Mouse (Mus musculus): ENCODE results near the gene Insyn1.

The Insyn1 gene

DNA sequence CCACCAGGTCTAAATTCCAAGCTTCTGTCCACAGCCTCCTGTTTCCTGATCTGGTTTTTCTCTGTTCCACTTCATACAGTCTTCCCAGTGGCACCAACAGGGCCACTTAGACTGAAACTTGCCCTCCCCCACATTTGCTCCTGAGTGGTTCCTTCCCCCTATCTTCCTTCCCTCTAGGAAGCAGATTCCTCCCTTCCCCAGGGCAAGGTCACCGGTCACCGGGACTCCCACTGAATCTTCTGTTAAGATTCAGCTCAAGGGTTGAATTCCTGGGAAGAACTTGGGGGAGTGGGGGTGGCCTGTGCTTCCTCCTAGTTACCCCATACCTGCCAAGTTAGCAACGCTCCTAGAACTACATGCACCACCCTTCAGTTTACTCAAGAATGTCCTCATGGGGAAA lies 1.3 kb upstream of the Insyn1 start:
- DNase-seq (ENCODE audit: low spot score): no peak

DNA sequence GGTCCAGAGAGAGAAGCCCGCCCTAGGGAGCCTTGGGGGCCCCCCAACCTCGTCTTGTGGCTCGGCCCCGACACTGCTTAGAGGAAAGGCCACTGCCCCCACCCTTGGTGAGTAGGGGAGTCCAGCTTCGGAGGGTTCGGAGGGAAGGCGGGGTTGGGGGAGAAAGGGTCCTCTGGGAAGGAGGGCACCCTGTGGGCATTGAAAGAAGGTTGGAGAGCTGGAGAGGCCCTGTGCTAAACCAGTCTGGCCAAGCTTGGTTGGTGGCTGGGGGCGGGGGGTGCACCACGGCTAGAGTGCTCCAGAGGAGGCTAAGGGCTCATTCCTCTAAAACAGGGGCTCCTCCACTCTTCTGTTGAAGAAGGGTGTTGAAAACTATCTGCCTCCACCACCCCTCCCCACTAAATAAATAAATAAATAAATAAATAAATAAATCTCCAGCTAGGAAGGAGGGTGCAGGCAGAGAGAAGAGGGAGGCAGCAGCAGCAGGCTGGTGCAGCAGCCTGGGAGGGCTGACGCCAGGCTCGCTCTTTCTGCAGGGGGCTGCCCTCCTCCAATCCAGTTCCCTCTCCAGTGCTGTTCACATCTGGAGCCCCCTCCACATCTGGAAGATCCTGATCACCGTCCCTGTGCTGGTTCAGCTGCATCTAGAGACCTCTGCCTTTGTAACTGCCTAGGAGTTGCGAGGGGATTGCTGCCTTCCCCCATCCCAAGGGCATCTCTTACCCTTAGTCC lies 896 bp downstream of the Insyn1 start:
- DNase-seq (ENCODE audit: low spot score): no peak

DNA sequence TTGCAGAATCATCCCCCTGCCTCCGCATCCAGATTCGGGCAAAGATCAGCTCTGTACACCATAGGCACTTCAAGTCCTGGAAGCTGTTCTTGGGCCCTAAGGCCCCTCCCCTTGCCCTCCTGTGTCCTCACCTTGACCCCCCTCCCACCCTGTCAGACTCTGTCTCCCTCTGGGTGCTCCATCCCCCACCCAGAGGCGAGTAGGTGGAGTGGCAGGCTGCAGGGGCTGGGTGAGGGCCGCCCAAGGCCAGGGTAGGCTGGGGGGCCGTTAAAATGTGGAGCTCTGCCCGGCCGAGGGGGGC lies 1.4 kb downstream of the Insyn1 start:
- no peak for DNase-seq (ENCODE audit: low spot score)

DNA sequence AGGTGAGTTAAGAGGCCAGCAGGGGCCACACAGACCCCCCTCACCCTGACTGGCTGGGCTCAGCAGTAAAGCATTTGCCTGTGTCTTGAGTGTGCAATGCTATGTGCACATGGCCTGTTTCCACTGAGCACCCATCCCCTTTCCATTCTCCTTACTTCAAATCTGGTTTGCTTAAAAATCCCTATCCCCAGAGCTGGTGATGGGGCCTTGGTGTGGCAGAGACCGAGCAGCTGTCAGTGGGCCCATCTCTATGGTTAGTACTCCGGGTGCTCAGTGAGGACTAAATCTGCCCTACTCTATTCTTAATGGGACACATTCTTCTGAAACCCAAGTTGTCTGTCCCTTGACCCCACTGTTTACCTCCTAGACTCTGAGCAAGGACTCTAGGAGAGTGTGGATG lies 2.0 kb downstream of the Insyn1 start:
- no peak for DNase-seq (ENCODE audit: low spot score)

DNA sequence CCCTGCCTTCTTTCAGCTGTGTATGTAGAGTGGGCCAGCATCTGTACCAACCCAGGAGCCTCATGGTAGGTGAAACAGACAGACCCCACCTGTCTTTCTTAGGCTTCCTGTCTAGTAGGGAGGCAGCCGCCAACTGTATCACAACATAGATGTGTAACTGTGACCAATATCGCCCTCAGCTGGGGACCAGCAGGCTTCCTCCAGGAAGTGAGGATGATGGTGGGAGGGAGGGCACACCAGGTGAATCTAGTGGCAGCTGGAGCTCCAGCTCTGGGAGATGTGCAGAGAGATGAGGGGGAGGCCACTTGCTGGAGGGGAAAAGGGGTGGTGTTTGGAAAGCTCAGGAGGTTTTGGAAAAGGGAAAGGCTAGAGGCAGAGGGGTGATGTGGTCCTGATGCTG lies 6.6 kb downstream of the Insyn1 start:
- DNase-seq (ENCODE audit: low spot score): no peak

DNA sequence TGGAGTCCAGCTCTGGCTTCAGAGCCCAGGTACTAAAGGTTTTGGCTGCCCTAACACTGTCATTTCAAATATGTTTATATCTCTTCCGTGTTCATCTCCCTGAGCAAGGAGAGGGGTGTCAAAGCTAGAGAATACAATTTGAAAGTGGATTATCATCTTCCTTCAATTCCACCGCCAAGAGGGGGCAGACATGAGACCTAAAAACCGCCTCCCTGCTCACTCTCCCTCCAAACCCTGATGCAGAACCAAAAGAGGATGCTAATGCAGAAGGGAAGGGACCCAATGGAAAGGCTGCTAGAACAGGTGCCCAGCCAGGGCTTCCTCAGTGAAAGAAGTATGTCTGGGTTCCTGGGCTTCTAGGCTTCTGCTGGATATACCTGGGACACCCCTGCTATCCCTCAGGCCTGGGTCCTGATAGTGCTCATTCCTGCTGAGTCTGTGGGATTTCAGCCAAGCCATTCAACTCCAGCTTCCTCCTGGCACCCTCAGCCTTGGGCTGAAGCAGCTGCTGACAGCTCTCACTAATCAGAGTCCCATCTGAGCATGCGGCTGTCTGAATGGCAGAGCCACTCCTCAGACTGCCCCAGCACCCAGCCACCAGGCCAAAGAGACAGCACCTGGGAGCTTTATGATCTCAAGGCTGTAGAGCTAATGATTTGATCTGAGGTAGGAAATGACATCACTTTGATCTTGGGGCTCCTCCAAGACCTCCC lies 8.2 kb downstream of the Insyn1 start:
- no peak for DNase-seq (ENCODE audit: low spot score)

DNA sequence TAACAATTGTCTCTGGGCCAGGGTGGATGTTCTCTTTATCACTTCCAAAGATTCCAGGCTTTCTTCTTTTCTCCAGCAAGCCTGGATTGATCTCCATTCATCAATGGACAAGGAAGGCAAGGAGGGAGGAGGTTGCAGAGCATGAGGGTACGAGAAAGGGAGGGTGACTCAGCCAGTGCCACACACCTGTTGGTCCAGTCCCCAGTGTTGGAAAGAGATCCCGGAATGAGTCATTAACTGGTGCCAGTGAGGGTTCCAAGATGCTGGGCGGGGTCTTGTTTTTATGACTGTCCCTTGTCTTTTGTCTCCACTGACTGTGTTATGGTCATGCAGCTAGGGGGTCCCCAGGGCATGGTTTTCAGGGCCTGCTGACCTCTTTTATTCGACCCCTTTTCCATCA lies 9.5 kb downstream of the Insyn1 start:
- no peak for DNase-seq (ENCODE audit: low spot score)

DNA sequence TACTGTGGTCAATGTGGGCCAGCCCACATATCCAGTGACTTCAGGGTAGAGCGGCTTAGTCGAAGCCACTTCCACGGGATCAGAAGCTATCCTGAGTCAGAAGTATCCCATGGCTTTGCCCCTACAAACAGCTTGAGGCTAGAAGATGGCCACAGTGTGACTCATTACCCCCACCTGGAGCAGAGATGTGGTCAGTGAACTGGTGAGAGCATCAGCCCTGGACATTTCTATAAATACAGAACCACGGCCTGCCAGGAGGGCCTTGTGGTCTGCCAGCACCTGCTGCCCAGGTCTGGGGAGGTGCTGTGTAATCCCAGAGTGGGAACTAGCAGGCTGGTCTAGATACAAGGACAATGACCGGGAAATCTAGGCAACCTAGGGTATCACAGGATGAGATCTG lies 12.5 kb downstream of the Insyn1 start:
- DNase-seq (ENCODE audit: low spot score): no peak

DNA sequence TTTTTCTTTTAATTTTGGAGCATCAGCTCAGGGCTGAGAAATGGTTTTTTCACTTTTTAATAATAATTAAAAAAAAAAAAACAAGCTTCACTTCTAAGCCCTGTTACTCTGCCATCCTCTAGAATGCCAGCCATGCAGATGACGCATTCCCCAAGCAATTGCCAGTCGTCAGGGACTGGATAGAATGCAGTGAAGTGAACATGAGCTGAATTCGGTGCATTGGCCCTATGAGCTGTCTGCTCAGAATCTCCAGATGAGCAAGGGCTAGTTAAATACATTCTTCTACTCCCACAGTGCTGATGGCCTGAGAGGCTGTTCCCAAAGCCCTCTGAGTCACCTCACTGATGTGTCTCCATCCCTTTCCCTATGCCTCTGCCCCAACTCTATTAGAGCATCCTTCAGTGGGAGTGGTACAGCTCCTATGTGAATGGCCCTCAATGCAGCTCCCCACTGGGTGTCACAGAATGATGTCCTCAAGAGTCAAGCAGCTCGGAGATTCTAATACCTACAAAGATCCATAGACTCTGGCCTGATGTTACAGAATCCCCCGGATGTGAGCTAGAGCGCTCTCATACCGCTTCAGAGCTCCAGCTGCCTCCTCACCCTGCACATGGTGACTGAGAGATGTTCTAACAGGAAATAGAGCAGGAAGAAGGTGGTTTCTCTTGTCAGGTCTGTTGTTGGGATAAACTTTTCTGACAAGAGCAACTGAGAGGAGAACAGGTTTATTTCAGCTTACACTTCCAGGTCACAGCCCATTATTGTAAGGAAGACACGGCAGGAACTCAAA lies 19.0 kb downstream of the Insyn1 start:
- no peak for DNase-seq (ENCODE audit: low spot score)

DNA sequence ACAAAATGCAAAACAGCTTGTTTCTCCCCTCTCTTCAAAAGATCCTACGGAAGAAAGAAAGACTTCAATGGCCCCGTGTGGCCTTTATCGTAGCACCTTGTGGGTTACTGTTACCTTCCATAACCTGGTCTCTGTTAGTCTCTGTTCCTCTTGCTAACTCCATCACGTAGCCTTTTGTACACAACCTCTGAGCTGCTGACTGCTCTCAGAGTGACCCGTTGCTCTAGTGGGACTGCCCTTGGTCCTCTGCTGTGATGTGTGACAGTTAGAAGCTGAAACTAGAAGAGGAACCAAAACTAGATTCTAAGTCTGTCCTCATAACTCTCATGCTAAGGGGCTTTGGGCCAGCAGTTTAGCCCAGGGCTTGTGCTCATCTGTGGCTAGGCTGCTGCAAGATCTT lies 22.0 kb downstream of the Insyn1 start:
- DNase-seq (ENCODE audit: low spot score): no peak

DNA sequence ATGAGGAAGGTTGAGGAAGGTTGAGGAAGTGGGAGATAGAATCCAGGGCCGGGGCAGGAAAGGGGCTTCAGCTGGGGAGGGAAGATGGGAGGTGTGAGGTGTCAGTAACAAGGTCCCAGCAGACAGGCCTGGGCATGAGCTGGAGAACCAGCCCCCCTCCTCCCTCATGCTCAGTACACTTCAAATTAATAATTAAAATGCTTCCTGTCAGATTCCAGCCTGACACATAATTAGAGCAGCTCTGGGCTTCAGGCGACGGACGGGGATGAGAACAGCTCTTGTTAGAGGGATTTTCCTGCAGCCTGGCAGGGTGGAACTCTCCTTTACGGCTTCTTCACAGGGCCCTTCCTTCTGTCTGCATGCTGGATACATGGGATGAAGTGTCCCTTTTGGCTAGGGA lies 25.3 kb downstream of the Insyn1 start:
- DNase-seq (ENCODE audit: low spot score): no peak

DNA sequence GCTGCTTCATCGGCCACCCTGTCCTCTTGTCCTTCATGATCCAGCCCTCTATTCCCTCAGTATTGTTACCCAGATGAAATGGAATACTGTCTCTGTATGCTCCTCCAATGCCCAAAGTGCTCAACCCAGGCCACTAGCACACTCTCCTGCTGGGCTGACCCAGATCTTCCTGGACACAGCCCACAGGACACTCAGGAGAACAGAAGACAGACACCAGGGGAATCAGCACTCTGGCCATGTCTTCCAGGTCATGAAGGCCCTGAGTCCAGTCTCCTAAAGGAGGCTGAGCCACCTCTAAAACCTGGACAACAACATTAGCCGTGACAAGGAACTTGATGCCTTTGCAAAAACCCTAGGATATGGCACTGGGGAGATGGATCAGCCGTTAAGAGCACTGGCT lies 28.1 kb downstream of the Insyn1 start:
- DNase-seq (ENCODE audit: low spot score): no peak

DNA sequence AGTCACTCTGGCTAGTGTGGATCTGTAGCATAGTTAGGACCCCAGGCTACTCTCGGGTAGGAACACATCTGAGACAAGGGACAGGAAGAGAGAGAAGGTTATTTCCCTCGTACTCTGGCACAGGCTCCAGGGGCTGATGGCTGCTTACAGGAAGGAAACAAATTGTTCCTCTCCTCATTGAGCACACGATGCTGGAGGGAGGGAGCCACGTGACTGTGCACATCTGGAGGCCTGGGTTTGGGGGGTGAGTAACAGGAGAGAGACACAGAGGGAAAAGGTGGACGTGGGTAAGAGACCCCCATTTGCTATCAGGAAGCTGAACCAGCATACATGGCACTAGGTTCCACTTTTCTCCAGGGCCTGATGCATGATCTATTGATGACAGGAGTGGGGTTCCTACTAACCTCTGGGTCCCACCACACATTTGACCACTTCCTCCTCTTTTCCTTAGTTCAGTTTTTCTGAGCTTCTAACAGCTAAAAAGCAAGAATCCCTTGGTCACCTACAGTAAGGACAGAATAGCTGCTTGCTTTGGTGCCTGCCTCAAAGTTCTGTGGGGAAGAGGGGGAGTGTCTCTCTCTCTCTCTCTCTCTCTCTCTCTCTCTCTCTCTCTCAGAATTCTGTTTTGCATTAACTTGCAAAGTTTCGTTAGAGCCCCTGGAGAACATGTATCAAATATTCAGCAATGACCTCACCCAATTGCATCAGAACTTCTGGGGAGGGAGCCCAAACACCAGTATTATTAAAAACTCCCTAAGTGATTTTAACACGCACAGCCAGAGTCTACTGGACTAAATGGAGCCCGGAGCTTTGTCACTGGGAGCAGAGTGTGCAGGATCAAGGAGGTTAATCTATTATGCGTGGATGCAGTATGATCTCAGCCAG lies 29.7 kb downstream of the Insyn1 start:
- no peak for DNase-seq (ENCODE audit: low spot score)

DNA sequence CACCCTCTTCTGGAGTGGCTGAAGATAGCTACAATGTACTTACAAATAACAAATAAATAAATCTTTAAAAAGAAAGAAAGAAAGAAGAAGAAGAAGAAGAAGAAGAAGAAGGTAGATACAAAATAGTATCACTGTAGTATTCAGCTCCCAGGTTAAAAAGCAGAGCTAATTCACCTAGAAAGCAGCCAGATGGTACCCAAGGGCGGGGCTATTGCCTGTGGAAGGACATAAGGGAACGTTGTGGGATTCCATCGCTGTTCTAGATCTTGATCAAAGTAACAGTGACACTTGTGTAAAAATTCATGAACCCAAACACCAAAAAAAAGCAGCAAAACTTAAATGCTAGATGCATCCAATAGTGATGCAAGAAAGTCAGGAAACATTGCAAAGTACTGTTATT lies 31.6 kb downstream of the Insyn1 start:
- DNase-seq (ENCODE audit: low spot score): no peak

DNA sequence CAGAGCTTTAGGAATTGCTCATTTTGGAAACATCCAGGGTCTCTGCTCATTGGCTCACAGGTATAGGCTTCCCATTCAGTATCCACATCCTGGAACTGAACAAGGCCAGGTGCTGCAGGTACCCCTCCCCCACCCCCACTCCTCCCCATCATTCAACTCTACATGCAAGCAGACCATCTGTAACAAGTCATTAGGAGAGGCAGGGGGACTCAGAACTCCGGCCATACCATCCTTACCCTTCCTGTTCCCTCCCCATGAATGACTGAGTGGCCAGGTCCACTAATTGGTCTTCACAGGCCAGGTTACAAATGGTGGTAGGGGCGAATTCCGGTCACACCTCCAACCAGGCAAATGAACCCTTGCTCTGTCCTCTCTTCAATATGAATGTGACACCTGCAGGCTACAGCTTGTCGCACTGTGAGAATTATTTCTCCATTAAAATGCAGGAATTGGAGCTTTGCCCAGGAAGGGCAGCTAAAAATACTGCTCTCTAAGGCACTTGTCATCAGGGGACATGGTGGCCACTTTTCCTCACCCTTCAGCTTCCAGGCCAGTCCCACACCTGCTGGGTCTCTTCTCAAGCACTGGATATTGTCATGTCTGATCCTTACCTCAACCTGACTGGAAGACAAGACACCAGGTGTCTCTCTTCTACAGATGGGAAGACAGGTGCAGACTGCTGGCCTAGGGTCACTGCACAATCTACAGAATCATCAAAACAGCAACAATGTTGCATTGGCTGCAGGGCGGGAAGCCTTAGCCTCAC lies 32.6 kb downstream of the Insyn1 start:
- no peak for DNase-seq (ENCODE audit: low spot score)

DNA sequence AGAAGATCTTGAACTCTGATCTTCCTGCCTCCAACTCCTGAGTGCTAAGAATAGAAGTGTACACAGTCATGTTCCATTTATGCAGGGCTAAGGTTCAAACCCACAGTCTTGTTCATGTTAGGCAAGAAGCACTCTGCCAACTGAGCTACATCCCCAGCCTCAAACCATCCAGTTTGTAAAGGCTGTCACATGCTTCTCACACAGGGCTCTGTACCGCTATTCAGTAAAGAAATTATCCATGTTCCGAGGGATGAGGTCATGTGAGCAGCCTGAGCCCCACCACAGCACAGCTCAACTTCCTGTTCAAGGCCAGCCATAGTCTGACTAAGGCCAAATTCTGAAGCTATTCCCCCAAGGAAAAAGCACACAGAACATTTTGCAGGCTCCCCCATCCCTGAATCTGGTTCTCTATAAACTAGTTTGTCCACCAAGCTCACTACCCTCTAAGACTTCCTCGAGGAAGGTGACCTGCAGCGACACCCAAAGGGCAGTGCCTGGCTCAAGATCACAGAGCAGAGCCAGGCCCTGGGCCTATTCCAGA lies 33.5 kb downstream of the Insyn1 start:
- no peak for DNase-seq (ENCODE audit: low spot score)

DNA sequence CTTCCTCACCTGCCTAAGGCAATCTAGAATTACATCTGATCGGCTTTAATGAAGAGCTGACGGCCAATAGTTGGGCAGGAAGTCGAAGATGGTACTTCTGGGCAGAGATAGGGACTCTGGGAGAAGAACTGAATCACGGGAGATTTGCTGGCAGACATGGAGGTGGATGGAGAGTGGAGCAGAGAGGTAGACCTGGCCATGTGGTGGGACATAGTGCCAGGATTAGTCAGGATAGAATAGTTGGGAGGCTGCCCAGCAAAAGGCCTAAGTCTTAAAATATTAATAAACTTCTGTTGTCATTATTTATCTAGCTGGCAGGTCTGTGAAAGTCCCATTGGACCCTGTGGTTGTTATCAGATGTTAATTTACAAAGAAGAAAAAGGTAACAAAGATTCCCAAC lies 36.7 kb downstream of the Insyn1 start:
- no peak for DNase-seq (ENCODE audit: low spot score)

DNA sequence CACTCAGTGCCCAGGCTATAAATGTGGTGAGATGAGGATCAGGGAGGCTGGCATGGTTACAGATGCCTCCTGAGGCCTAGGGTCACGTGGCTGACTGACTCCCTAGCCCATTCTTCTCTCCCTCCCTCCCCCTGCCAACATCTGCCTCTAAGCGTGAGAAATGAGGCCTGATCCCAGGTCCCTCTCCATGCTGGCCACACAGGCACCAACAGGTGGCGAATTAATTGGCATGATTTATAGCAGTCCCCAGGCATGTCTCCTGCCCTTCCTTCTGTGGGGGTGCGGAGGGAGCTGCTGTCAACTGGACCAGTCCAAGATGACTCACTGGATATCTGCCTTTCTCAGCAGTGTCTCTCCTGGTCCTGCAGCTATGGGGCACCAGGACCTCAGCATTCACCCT lies 39.4 kb downstream of the Insyn1 start:
- no peak for DNase-seq (ENCODE audit: low spot score)

DNA sequence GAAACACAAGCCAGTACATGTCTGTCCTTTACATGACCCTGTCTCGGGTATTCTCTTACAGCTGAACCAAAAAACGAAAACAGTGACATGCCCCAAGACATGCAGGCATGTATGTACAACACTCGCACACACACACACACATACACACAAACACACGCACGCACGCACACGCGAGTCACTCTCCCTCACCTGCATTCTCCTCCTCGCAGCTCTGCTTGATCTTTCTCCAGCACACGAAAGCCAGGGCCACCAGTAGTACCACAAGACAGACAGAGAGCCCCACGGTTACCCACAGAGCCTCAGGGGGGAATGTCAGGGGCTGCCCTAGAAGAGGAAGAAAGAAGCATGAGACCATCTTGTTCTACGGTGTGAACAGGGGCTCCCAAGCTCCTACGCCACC lies 42.0 kb downstream of the Insyn1 start:
- no peak for DNase-seq (ENCODE audit: low spot score)

DNA sequence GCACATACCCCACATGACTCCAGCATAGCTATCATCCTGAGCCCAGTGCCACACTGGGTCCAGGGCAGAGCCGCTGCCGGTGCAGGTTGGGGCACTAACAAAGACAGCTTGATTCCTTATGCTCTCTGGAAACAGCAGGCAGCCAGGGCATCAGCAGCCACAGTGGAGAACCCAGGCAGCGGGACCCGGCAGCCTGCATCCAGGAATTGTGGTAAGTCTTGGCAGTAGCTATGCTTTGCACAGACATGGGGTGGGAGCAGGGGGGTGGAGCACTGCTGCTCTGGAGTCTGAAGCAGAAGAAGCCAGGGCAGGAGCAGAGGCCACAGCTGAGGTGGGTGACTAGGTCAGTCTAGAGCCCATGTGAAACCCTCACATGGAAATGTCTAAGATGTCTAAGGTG lies 43.8 kb downstream of the Insyn1 start:
- DNase-seq (ENCODE audit: low spot score): no peak

DNA sequence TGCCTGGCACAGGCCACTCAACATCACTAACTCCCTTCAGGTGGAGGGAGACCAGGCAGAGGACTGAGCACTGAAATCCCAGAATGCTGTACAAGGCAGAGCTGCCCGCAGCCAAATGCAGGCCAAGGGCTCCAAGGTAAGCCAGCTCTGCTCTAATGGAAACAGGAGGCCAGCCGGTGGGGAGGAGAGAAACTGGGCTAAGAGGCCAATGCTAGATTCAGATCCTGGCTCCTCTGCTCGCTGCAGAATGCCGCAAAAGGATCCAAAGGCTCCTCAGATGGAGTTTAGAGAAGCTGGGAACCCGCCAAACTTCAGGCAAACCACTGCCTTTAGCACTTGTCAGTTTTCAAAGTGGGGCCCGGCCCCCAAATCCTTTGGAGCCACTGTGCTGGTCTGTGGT lies 44.9 kb downstream of the Insyn1 start:
- no peak for DNase-seq (ENCODE audit: low spot score)

Data from layer of hippocampus, adult 9-10 months (tissue).